Mouse (Mus musculus): ENCODE results near the gene Cdhr1.
A peak's percentile ranks its signal among the peaks of the same experiment; 100 is the strongest.

Gene Cdhr1

GRCm38 (mm10) chr14:37080724-37081123, 17.4 kb downstream of the Cdhr1 start:
- no peak for DNase-seq (ENCODE audit: low spot score in 2 of 2)

GRCm38 (mm10) chr14:37068516-37068915, 29.6 kb downstream of the Cdhr1 start:
- no peak for DNase-seq (ENCODE audit: low spot score in 2 of 2)

- no peak for DNase-seq (ENCODE audit: low spot score in 2 of 2)
These were observed 30.5 kb downstream of the Cdhr1 start, which contains the start of gene Lrit2 for GRCm38 (mm10) chr14:37067629-37068028. Gene Lrit2 (plus strand): TSS chr14:37067929.

GRCm38 (mm10) chr14:37066636-37067035, 31.5 kb downstream of the Cdhr1 start:
- peak; percentile 3 to 34 for DNase-seq (ENCODE audit: low spot score in 2 of 2)

- no peak for DNase-seq (ENCODE audit: low spot score in 2 of 2)
These were observed 33.3 kb downstream of the Cdhr1 start for GRCm38 (mm10) chr14:37064849-37065248.

GRCm38 (mm10) chr14:37048914-37049410, 49.2 kb downstream of the Cdhr1 start, which contains the start of gene Rgr:
Gene Rgr (minus strand): TSS chr14:37048964.
- DNase-seq (ENCODE audit: low spot score in 2 of 2): no peak

GRCm38 (mm10) chr14:37034432-37034831, 63.7 kb downstream of the Cdhr1 start:
- DNase-seq (ENCODE audit: low spot score in 2 of 2): no peak

GRCm38 (mm10) chr14:37033241-37033640, 64.9 kb downstream of the Cdhr1 start:
- DNase-seq (ENCODE audit: low spot score in 2 of 2): peak; percentile 6 to 85

- no peak for DNase-seq (ENCODE audit: low spot score in 2 of 2)
These were observed 65.6 kb downstream of the Cdhr1 start for GRCm38 (mm10) chr14:37032481-37033104.

- no peak for DNase-seq (ENCODE audit: low spot score in 2 of 2)
These were observed 69.6 kb downstream of the Cdhr1 start for GRCm38 (mm10) chr14:37028555-37028954.

- DNase-seq (ENCODE audit: low spot score in 2 of 2): no peak
These were observed 70.2 kb downstream of the Cdhr1 start for GRCm38 (mm10) chr14:37027951-37028350.
